Mouse (Mus musculus): Measurements from ENCODE around the gene Sel1l. TPM values are rescaled to one million over a fixed set of nuclear protein-coding genes. Genes with fewer than 3 reads are reported as not detected.
"Not testable (repeated sequence)": the region's sequence is repeated elsewhere in the genome, so short reads cannot be mapped to it uniquely, and the experiment has no call there.

The Sel1l gene
- polyA plus RNA-seq, 1 experiment = 25.3 TPM

GRCm38 (mm10) chr12:91798720-91799378 lies 50.1 kb downstream of the Sel1l start:
- Histone ChIP-seq H3K27me3 (ENCODE audit: control insufficient read depth, insufficient read depth, low read length) (no peaks in the 10 kb centered on the region), H3K36me3 (ENCODE audit: control insufficient read depth, insufficient read depth, low read length) (no peaks in the 10 kb centered on the region), H3K27ac (ENCODE audit: insufficient read depth, low read length) (no peak overlapping the region), H3K4me1 (ENCODE audit: control insufficient read depth, insufficient read depth, insufficient read length) (peaks cover 6% of the 10 kb centered on the region; the same call in 1 of the 2 replicates), H3K4me3 (ENCODE audit: extremely low read depth, insufficient read depth, insufficient read length) (no peak overlapping the region)
- no peak for TF ChIP-seq CTCF (IDR thresholded peaks at IDR 0.05; ENCODE audit: extremely low read depth, insufficient read depth, insufficient read length, insufficient replicate concordance)
- no peak for TF ChIP-seq POLR2A (IDR thresholded peaks at IDR 0.05; ENCODE audit: low read depth, low read length)
- WGBS = 60% methylated on average over 6 of the region's 6 CpGs
- no peak for DNase-seq (ENCODE audit: low read depth in 1 of 2, low spot score in 2 of 2)

GRCm38 (mm10) chr12:91796774-91797173 lies 52.2 kb downstream of the Sel1l start:
- no peak overlapping the region for H3K4me3 ChIP-seq (ENCODE audit: extremely low read depth, insufficient read depth, insufficient read length)

GRCm38 (mm10) chr12:91793266-91793665 lies 55.7 kb downstream of the Sel1l start:
- Histone ChIP-seq H3K27ac (ENCODE audit: insufficient read depth, low read length) (no peak overlapping the region), H3K36me3 (ENCODE audit: control insufficient read depth, insufficient read depth, low read length) (no peaks in the 10 kb centered on the region), H3K27me3 (ENCODE audit: control insufficient read depth, insufficient read depth, low read length) (no peaks in the 10 kb centered on the region), H3K4me3 (ENCODE audit: extremely low read depth, insufficient read depth, insufficient read length) (no peak overlapping the region), H3K4me1 (ENCODE audit: control insufficient read depth, insufficient read depth, insufficient read length) (no peaks in the 10 kb centered on the region)
- no peak for DNase-seq (ENCODE audit: low read depth in 1 of 2, low spot score in 2 of 2)
- TF ChIP-seq CTCF (IDR thresholded peaks at IDR 0.05; ENCODE audit: extremely low read depth, insufficient read depth, insufficient read length, insufficient replicate concordance) (no peak), POLR2A (IDR thresholded peaks at IDR 0.05; ENCODE audit: low read depth, low read length) (no peak)
- WGBS = 84% methylated on average over 8 of the region's 8 CpGs

More at GRCm38 (mm10) chr12:91796774-91797173, 52.2 kb downstream of the Sel1l start:
- Histone ChIP-seq H3K4me1 (ENCODE audit: control insufficient read depth, insufficient read depth, insufficient read length) (no peaks in the 10 kb centered on the region), H3K36me3 (ENCODE audit: control insufficient read depth, insufficient read depth, low read length) (no peaks in the 10 kb centered on the region), H3K27ac (ENCODE audit: insufficient read depth, low read length) (no peak overlapping the region), H3K27me3 (ENCODE audit: control insufficient read depth, insufficient read depth, low read length) (no peaks in the 10 kb centered on the region)
- DNase-seq (ENCODE audit: low read depth in 1 of 2, low spot score in 2 of 2) = no peak
- WGBS = 81% methylated on average over 4 of the region's 4 CpGs
- TF ChIP-seq CTCF (IDR thresholded peaks at IDR 0.05; ENCODE audit: extremely low read depth, insufficient read depth, insufficient read length, insufficient replicate concordance) = no peak
- TF ChIP-seq POLR2A (IDR thresholded peaks at IDR 0.05; ENCODE audit: low read depth, low read length) = no peak

- DNase-seq (ENCODE audit: low read depth in 1 of 2, low spot score in 2 of 2) = no peak
- Histone ChIP-seq H3K4me1 (ENCODE audit: control insufficient read depth, insufficient read depth, insufficient read length) (no peaks in the 10 kb centered on the region), H3K4me3 (ENCODE audit: extremely low read depth, insufficient read depth, insufficient read length) (no peak overlapping the region), H3K27ac (ENCODE audit: insufficient read depth, low read length) (no peak overlapping the region), H3K27me3 (ENCODE audit: control insufficient read depth, insufficient read depth, low read length) (no peaks in the 10 kb centered on the region), H3K36me3 (ENCODE audit: control insufficient read depth, insufficient read depth, low read length) (no peaks in the 10 kb centered on the region)
- TF ChIP-seq CTCF (IDR thresholded peaks at IDR 0.05; ENCODE audit: extremely low read depth, insufficient read depth, insufficient read length, insufficient replicate concordance) (no peak), POLR2A (IDR thresholded peaks at IDR 0.05; ENCODE audit: low read depth, low read length) (no peak)
- WGBS = 51% methylated on average over 4 of the region's 4 CpGs
Measured at GRCm38 (mm10) chr12:91791822-91792221, 57.1 kb downstream of the Sel1l start.

- DNase-seq (ENCODE audit: low read depth in 1 of 2, low spot score in 2 of 2) = peak in 1 of 2 experiments; percentile 53
- H3K27me3 ChIP-seq (ENCODE audit: control insufficient read depth, insufficient read depth, low read length) = no peaks in the 10 kb centered on the region
- TF ChIP-seq CTCF (IDR thresholded peaks at IDR 0.05; ENCODE audit: extremely low read depth, insufficient read depth, insufficient read length, insufficient replicate concordance) (peak; percentile 30; the same call in 1 of the 2 replicates), POLR2A (IDR thresholded peaks at IDR 0.05; ENCODE audit: low read depth, low read length) (no peak)
- H3K27ac ChIP-seq (ENCODE audit: insufficient read depth, low read length) = no peak overlapping the region
- H3K4me3 ChIP-seq (ENCODE audit: extremely low read depth, insufficient read depth, insufficient read length) = no peak overlapping the region
- 60% methylated on average over 6 of the region's 6 CpGs for WGBS
- no peaks in the 10 kb centered on the region for H3K36me3 ChIP-seq (ENCODE audit: control insufficient read depth, insufficient read depth, low read length)
- H3K4me1 ChIP-seq (ENCODE audit: control insufficient read depth, insufficient read depth, insufficient read length) = no peaks in the 10 kb centered on the region
Measured at GRCm38 (mm10) chr12:91789801-91790200, 59.2 kb downstream of the Sel1l start.

GRCm38 (mm10) chr12:91788446-91788845 lies 60.5 kb downstream of the Sel1l start:
- not testable (repeated sequence) for DNase-seq (ENCODE audit: low read depth in 1 of 2, low spot score in 2 of 2); H3K27me3 ChIP-seq (ENCODE audit: control insufficient read depth, insufficient read depth, low read length); H3K36me3 ChIP-seq (ENCODE audit: control insufficient read depth, insufficient read depth, low read length); H3K27ac ChIP-seq (ENCODE audit: insufficient read depth, low read length); H3K4me1 ChIP-seq (ENCODE audit: control insufficient read depth, insufficient read depth, insufficient read length); H3K4me3 ChIP-seq (ENCODE audit: extremely low read depth, insufficient read depth, insufficient read length)
- 61% methylated on average over 3 of the region's 3 CpGs for WGBS

GRCm38 (mm10) chr12:91787959-91788437 lies 61.0 kb downstream of the Sel1l start, which contains the start of gene Ston2:
Ston2 (minus strand) TSS chr12:91788387.
- no peak for TF ChIP-seq POLR2A (IDR thresholded peaks at IDR 0.05; ENCODE audit: low read depth, low read length)
- TF ChIP-seq CTCF (IDR thresholded peaks at IDR 0.05; ENCODE audit: extremely low read depth, insufficient read depth, insufficient read length, insufficient replicate concordance) = no peak

More at GRCm38 (mm10) chr12:91787959-91788437, 61.0 kb downstream of the Sel1l start, which contains the start of gene Ston2:
- Histone ChIP-seq H3K4me3 (ENCODE audit: extremely low read depth, insufficient read depth, insufficient read length) (no peak within 1 kb of the TSS), H3K27me3 (ENCODE audit: control insufficient read depth, insufficient read depth, low read length) (no peaks in the 10 kb centered on the region), H3K27ac (ENCODE audit: insufficient read depth, low read length) (no peak within 1 kb of the TSS), H3K4me1 (ENCODE audit: control insufficient read depth, insufficient read depth, insufficient read length) (no peaks in the 10 kb centered on the region), H3K36me3 (ENCODE audit: control insufficient read depth, insufficient read depth, low read length) (no peaks in the 10 kb centered on the region)
- no peak for DNase-seq (ENCODE audit: low read depth in 1 of 2, low spot score in 2 of 2)
- WGBS = 77% methylated on average over 9 of the region's 9 CpGs

Data from spleen, adult 2 months (tissue).